Mouse (Mus musculus): ENCODE measurements at regions not wholly inside any gene's neighbourhood (a gene's known extent, or its start where the extent isn't known, plus 50 kb on each side); places are given as distances from the start of the nearest gene placed in this dataset.

GRCm38 (mm10) chr6:16221002-16221627, 500.7 kb downstream of the Mdfic start:
- Histone ChIP-seq H3K9ac (ENCODE audit: low read length) (no peak overlapping the region), H3K27ac (ENCODE audit: low read length) (no peak overlapping the region), H3K36me3 (ENCODE audit: control insufficient read depth, insufficient read depth, low read length) (no peaks in the 10 kb centered on the region), H3K27me3 (ENCODE audit: control insufficient read depth, insufficient read depth, low read length) (no peaks in the 10 kb centered on the region), H3K4me2 (ENCODE audit: low read depth, low read length) (no peak overlapping the region), H3K4me3 (replicated peaks; ENCODE audit: low read length) (no peak overlapping the region), H3K9me3 (replicated peaks; ENCODE audit: control insufficient read depth, low read length) (no peaks in the 10 kb centered on the region), H3K4me1 (ENCODE audit: control insufficient read depth, insufficient read depth, low read length) (no peaks in the 10 kb centered on the region)
- WGBS = 32% methylated on average over 3 of the region's 3 CpGs
- no peak for ATAC-seq (ENCODE audit: insufficient read depth, low FRiP score)

Data from stomach, embryonic 16.5 days (tissue).